Mouse (Mus musculus) brain, embryonic 14.5 days (tissue): Measurements from ENCODE around the gene Agk.

Experiments
- CTCF ChIP-seq: fragments of 200-500 bp; IDR thresholded peaks from 2 replicates; pipeline ENCODE4 v1.5.1; 2012; ENCODE audit warnings: inconsistent platforms, mild to moderate bottlenecking, moderate library complexity, borderline replicate concordance; ENCODE audit not compliant: insufficient read depth, insufficient read length; ENCODE audit errors: extremely low read depth
- POLR2A ChIP-seq: fragments of 200-500 bp; IDR thresholded peaks from 2 replicates; pipeline ENCODE4 v1.6.1; 2012; ENCODE audit warnings: mild to moderate bottlenecking, inconsistent platforms, borderline replicate concordance; ENCODE audit not compliant: poor library complexity, insufficient read depth, insufficient read length, severe bottlenecking; ENCODE audit errors: extremely low read depth

GRCm38 (mm10) chr6:40429521-40429931 lies 104.6 kb downstream of the Agk start:
- TF ChIP-seq CTCF: no peak
- no peak for TF ChIP-seq POLR2A
